Mouse (Mus musculus) stomach, postnatal 0 days (tissue): Measurements from ENCODE around the gene Olfr912. TPM values are rescaled to one million over a fixed set of nuclear protein-coding genes. Genes with fewer than 3 reads are reported as not detected.

Experiments used
- ATAC-seq: fragments of 200-750 bp; cut with Nextera tagmentation; 2 replicates; pipeline ENCODE4 v1.8.0; 2017; ENCODE audit not compliant: low FRiP score, low TSS enrichment
- DNase-seq: peaks from one replicate; pipeline ENCODE4 v3.0.0-alpha.2; 2016; ENCODE audit warnings: low spot score
- H3K27ac ChIP-seq: fragments of 300-500 bp; sonication (generic); replicated peaks from 2 replicates; pipeline ENCODE4 v1.5.1; 2014; ENCODE audit warnings: mild to moderate bottlenecking, control low read depth
- H3K27me3 ChIP-seq: fragments of 300-500 bp; sonication (generic); 2 replicates; pipeline ENCODE4 v1.6.1; 2014; ENCODE audit warnings: low read length; ENCODE audit not compliant: control insufficient read depth, insufficient read depth
- H3K36me3 ChIP-seq: fragments of 300-500 bp; sonication (generic); 2 replicates; pipeline ENCODE4 v1.6.1; 2014; ENCODE audit warnings: low read length, mixed read lengths; ENCODE audit not compliant: control insufficient read depth, insufficient read depth
- H3K4me1 ChIP-seq: fragments of 300-500 bp; sonication (generic); replicated peaks from 2 replicates; pipeline ENCODE4 v1.6.1; 2014; ENCODE audit warnings: antibody characterized with exemption; ENCODE audit not compliant: control insufficient read depth, insufficient read depth
- H3K4me2 ChIP-seq: fragments of 300-500 bp; sonication (generic); replicated peaks from 2 replicates; pipeline ENCODE4 v1.6.1; 2014; ENCODE audit warnings: low read depth, mild to moderate bottlenecking, control low read depth, moderate library complexity
- H3K4me3 ChIP-seq: fragments of 300-500 bp; sonication (generic); 2 replicates; pipeline ENCODE4 v1.5.1; 2014; ENCODE audit warnings: low read depth, low read length, control low read depth
- H3K9ac ChIP-seq: fragments of 300-500 bp; sonication (generic); 2 replicates; pipeline ENCODE4 v1.6.1; 2014; ENCODE audit warnings: mild to moderate bottlenecking, low read length, control low read depth, mixed read lengths
- H3K9me3 ChIP-seq: fragments of 300-500 bp; sonication (generic); 2 replicates; pipeline ENCODE4 v1.6.1; 2016; ENCODE audit warnings: low read length; ENCODE audit not compliant: control insufficient read depth
- CTCF ChIP-seq: IDR thresholded peaks from 2 replicates; pipeline ENCODE4 v1.5.1; 2016; ENCODE audit warnings: antibody characterized with exemption, low read depth, mild to moderate bottlenecking, moderate library complexity
- EP300 ChIP-seq: optimal IDR thresholded peaks from 2 replicates; pipeline ENCODE3; 2016; ENCODE audit warnings: antibody characterized with exemption
- WGBS: fragments of 180-500 bp; shearing (Covaris S2); extraction: QIAGEN DNeasy Blood & Tissue Kit; methylation state at CpG from one replicate; pipeline ENCODE4 v1.1.7; 2014; 5-methylcytosine and 5-hydroxymethylcytosine counted together
- polyA plus RNA-seq: library from polyadenylated mRNA; unstranded; fragments of >200 nt; fragmentation: Nextera tagmentation; extraction: Ambion mirVana; gene quantifications from 2 replicates; pipeline ENCODE4 v1.2.1, GENCODE M21; 2015

The Olfr912 gene
- polyA plus RNA-seq, result 0.01 TPM in 1 of 2 replicates, not detected in the other

DNA sequence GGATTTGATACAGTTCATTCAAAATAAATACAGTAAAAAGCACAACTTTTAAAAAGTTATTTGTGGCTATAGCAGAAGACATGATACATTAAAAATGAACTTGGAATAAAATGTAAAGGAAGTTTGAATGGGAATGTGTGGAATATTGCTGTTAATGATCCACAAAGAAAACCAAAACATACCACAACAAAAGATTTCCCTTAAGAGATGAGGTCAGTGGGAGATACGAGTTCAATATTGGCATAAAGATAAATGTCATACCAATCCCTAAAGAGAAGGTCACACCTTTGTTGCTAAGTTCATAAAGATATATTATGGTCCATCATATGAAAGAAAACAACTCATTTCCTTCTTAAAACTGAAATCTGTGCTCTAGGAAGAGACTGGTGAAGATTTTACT lies at the start of gene Olfr912:
Gene Olfr912 (plus strand): TSS at position 301 of the 400 bp plus-strand sequence.
- Histone ChIP-seq H3K4me3 (no peak within 1 kb of the TSS), H3K36me3 (no peaks in the 10 kb centered on the region), H3K27ac (no peak within 1 kb of the TSS), H3K9me3 (no peaks in the 10 kb centered on the region), H3K4me1 (no peaks in the 10 kb centered on the region), H3K9ac (no peak within 1 kb of the TSS), H3K27me3 (no peaks in the 10 kb centered on the region), H3K4me2 (no peak within 1 kb of the TSS)
- DNase-seq (no peak), ATAC-seq (no peak)
- 58% methylated on average over 1 of the region's 1 CpGs for WGBS
- no peak for TF ChIP-seq EP300
- TF ChIP-seq CTCF, result no peak

DNA sequence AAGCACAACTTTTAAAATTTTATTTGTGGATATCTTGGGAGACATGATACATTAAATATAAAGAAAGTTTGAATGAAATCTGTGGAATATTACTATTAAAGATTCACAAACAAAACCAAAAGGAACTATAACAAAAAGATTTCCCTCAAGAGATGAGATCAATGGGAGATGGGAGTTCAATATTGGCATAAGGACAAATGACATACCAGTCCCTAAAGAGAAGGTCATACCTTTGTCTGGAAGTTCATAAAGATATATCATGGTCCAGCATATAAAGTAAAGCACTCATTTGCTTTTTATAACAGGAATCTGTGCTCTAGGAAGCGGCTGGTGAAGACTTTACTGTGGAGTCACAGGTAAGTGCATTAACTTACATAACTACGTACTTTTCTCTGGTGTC lies 42.4 kb upstream of the Olfr912 start, which contains the start of gene Olfr910:
Gene Olfr910 (plus strand): TSS at position 301 of the 400 bp plus-strand sequence.
- H3K4me3 ChIP-seq, result no peak within 1 kb of the TSS
- H3K4me1 ChIP-seq, result no peaks in the 10 kb centered on the region
- H3K9ac ChIP-seq, result no peak within 1 kb of the TSS
- no peak within 1 kb of the TSS for H3K27ac ChIP-seq
- no peaks in the 10 kb centered on the region for H3K36me3 ChIP-seq
- DNase-seq (no peak), ATAC-seq (no peak)
- no peak within 1 kb of the TSS for H3K4me2 ChIP-seq
- H3K9me3 ChIP-seq, result no peaks in the 10 kb centered on the region
- WGBS, result 90% methylated on average over 2 of the region's 2 CpGs
- no peaks in the 10 kb centered on the region for H3K27me3 ChIP-seq
- TF ChIP-seq EP300 (no peak), CTCF (no peak)

DNA sequence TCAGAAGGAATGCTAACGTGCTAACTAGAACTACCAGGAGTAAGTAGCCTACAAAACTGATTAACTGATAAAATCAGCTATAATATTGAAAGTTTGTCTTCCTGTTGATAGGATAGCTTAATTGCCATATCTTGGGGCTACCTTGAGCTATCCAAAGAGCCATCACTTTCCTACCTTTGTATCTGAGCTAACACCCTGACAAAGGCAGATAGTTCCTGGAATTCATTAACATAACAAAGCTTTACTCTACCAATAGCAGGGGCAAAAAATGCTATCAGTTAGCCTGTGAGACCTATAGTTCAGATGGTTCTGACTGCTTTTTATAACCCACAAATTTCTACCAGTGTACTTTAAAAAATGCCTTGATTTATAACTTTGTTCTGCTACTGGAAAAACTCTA lies 11.1 kb downstream of the Olfr912 start:
- no peaks in the 10 kb centered on the region for H3K36me3 ChIP-seq
- TF ChIP-seq EP300 (no peak), CTCF (no peak)
- no peak overlapping the region for H3K4me3 ChIP-seq
- ATAC-seq (no peak), DNase-seq (no peak)
- no peaks in the 10 kb centered on the region for H3K4me1 ChIP-seq
- no peak overlapping the region for H3K27ac ChIP-seq
- H3K9ac ChIP-seq, result no peak overlapping the region
- WGBS, result 46% methylated on average over 1 of the region's 1 CpGs
- no peaks in the 10 kb centered on the region for H3K9me3 ChIP-seq
- no peak overlapping the region for H3K4me2 ChIP-seq
- no peaks in the 10 kb centered on the region for H3K27me3 ChIP-seq

- H3K9ac ChIP-seq, result no peak within 1 kb of the TSS
- H3K4me1 ChIP-seq, result no peaks in the 10 kb centered on the region
- no peak within 1 kb of the TSS for H3K4me3 ChIP-seq
- no peak for DNase-seq
- H3K9me3 ChIP-seq, result no peaks in the 10 kb centered on the region
- no peaks in the 10 kb centered on the region for H3K27me3 ChIP-seq
- 43% methylated on average over 2 of the region's 2 CpGs for WGBS
- H3K4me2 ChIP-seq, result no peak within 1 kb of the TSS
- no peak for TF ChIP-seq EP300
- TF ChIP-seq CTCF, result no peak
- no peak for ATAC-seq
- H3K27ac ChIP-seq, result no peak within 1 kb of the TSS
- no peaks in the 10 kb centered on the region for H3K36me3 ChIP-seq
Observed at GRCm38 (mm10) chr9:38592459-38592858, 12.5 kb downstream of the Olfr912 start, which contains the start of gene Olfr913. Gene Olfr913, plus strand, starts transcription at chr9:38592759.

- whole genome bisulfite sequencing, result 52% methylated on average over 2 of the region's 2 CpGs
- ATAC-seq (no peak), DNase-seq (no peak)
- H3K27me3 ChIP-seq, result no peaks in the 10 kb centered on the region
- no peaks in the 10 kb centered on the region for H3K9me3 ChIP-seq
- H3K36me3 ChIP-seq, result no peaks in the 10 kb centered on the region
- no peak within 1 kb of the TSS for H3K9ac ChIP-seq
- no peaks in the 10 kb centered on the region for H3K4me1 ChIP-seq
- no peak within 1 kb of the TSS for H3K4me3 ChIP-seq
- TF ChIP-seq CTCF, result no peak
- no peak for TF ChIP-seq EP300
- no peak within 1 kb of the TSS for H3K4me2 ChIP-seq
- H3K27ac ChIP-seq, result no peak within 1 kb of the TSS
Observed at GRCm38 (mm10) chr9:38604802-38605201, 24.8 kb downstream of the Olfr912 start, which contains the start of gene Olfr914. Gene Olfr914, plus strand, starts transcription at chr9:38605102.

GRCm38 (mm10) chr9:38632406-38632805 lies 52.4 kb downstream of the Olfr912 start:
- Histone ChIP-seq H3K27me3 (no peaks in the 10 kb centered on the region), H3K9ac (no peak overlapping the region), H3K4me3 (no peak overlapping the region), H3K4me2 (no peak overlapping the region), H3K27ac (no peak overlapping the region), H3K36me3 (no peaks in the 10 kb centered on the region), H3K4me1 (no peaks in the 10 kb centered on the region), H3K9me3 (no peaks in the 10 kb centered on the region)
- no peak for ATAC-seq
- DNase-seq, result no peak
- no peak for TF ChIP-seq EP300
- TF ChIP-seq CTCF, result no peak
- 78% methylated on average over 4 of the region's 4 CpGs for WGBS

Other genes starting within 250 kb of the Olfr912 start
- not detected in 2 replicates for gene Olfr898, start 231.8 kb upstream of the Olfr912 start, polyA plus RNA-seq
- gene Olfr250, start 213.3 kb upstream of the Olfr912 start, polyA plus RNA-seq, result not detected in 2 replicates
- not detected in 2 replicates for gene Olfr251, start 203.1 kb upstream of the Olfr912 start, polyA plus RNA-seq
- gene Olfr147, start 178.5 kb upstream of the Olfr912 start, polyA plus RNA-seq, result not detected in 2 replicates
- not detected in 2 replicates for gene Olfr901, start 150.7 kb upstream of the Olfr912 start, polyA plus RNA-seq
- not detected in 2 replicates for gene Olfr902, start 132.5 kb upstream of the Olfr912 start, polyA plus RNA-seq
- gene Olfr904, start 117.0 kb upstream of the Olfr912 start, polyA plus RNA-seq, result not detected in 2 replicates
- gene Olfr905, start 109.1 kb upstream of the Olfr912 start, polyA plus RNA-seq, result not detected in 2 replicates
- not detected in 2 replicates for gene Olfr906, start 93.1 kb upstream of the Olfr912 start, polyA plus RNA-seq
- not detected in 2 replicates for gene Olfr907, start 84.4 kb upstream of the Olfr912 start, polyA plus RNA-seq
- gene Olfr911-ps1, start 58.6 kb upstream of the Olfr912 start, polyA plus RNA-seq, result not detected in 2 replicates
- gene Olfr910, start 42.3 kb upstream of the Olfr912 start, polyA plus RNA-seq, result not detected in 2 replicates
- gene Olfr913, start 12.6 kb downstream of the Olfr912 start, polyA plus RNA-seq, result 0.04 TPM in 1 of 2 replicates, not detected in the other
- not detected in 2 replicates for gene Olfr914, start 24.9 kb downstream of the Olfr912 start, polyA plus RNA-seq
- gene Olfr916, start 79.7 kb downstream of the Olfr912 start, polyA plus RNA-seq, result 0.02 TPM in 1 of 2 replicates, not detected in the other
- gene Olfr917, start 85.7 kb downstream of the Olfr912 start, polyA plus RNA-seq, result not detected in 2 replicates
- not detected in 2 replicates for gene Olfr918, start 94.4 kb downstream of the Olfr912 start, polyA plus RNA-seq
- not detected in 2 replicates for gene Olfr919, start 123.5 kb downstream of the Olfr912 start, polyA plus RNA-seq
- 17.1 and 18.2 TPM in 2 replicates for gene Vwa5a, start 138.1 kb downstream of the Olfr912 start, polyA plus RNA-seq
- 0.06 and 0.11 TPM in 2 replicates for gene Olfr920, start 172.1 kb downstream of the Olfr912 start, polyA plus RNA-seq
- gene Olfr921, start 192.9 kb downstream of the Olfr912 start, polyA plus RNA-seq, result not detected in 2 replicates
- not detected in 2 replicates for gene Olfr922, start 234.4 kb downstream of the Olfr912 start, polyA plus RNA-seq
- not detected in 2 replicates for gene Olfr923, start 246.4 kb downstream of the Olfr912 start, polyA plus RNA-seq